Mouse (Mus musculus) ES-E14 (cell line): ENCODE measurements around the gene Sod3. TPM values are rescaled to one million over a fixed set of nuclear protein-coding genes. Genes with fewer than 3 reads are reported as not detected.

Experiments
- DNase-seq: peaks from one replicate; pipeline ENCODE4 v3.0.0-alpha.2; 2013; ENCODE audit warnings: low read depth, low spot score
- H3K27ac ChIP-seq: 2 replicates; pipeline ENCODE4 v1.5.1; 2012; ENCODE audit warnings: low read depth, mild to moderate bottlenecking, low read length, moderate library complexity, mixed read lengths; ENCODE audit not compliant: poor library complexity, insufficient read depth, severe bottlenecking
- H3K36me3 ChIP-seq: 2 replicates; pipeline ENCODE4 v1.6.1; 2012; ENCODE audit warnings: mild to moderate bottlenecking, low read length, moderate library complexity, mixed read lengths; ENCODE audit not compliant: control insufficient read depth, poor library complexity, insufficient read depth, severe bottlenecking
- H3K4me1 ChIP-seq, 2 experiments: fragments of 150-350 bp in 1 of 2; sonication (generic) in 1 of 2; 2 replicates each; pipeline ENCODE4 v1.6.1; 2012; ENCODE audit warnings: low read length in 2 of 2, mild to moderate bottlenecking in 1 of 2, mixed read lengths in 1 of 2; ENCODE audit not compliant: control insufficient read depth in 2 of 2, insufficient read depth in 2 of 2, poor library complexity in 1 of 2
- H3K4me3 ChIP-seq, 2 experiments: fragments of 150-350 bp in 1 of 2; sonication (generic) in 1 of 2; 2 replicates each; pipeline ENCODE4 v1.5.1; 2012; ENCODE audit warnings: low read length in 2 of 2, low read depth in 1 of 2, mild to moderate bottlenecking in 1 of 2, mixed read lengths in 1 of 2; ENCODE audit not compliant: insufficient read depth in 1 of 2, poor library complexity in 1 of 2, severe bottlenecking in 1 of 2
- H3K9ac ChIP-seq: 2 replicates; pipeline ENCODE4 v1.6.1; 2012; ENCODE audit warnings: low read depth, mild to moderate bottlenecking, low read length, mixed read lengths; ENCODE audit not compliant: poor library complexity, insufficient read depth, severe bottlenecking
- H3K9me3 ChIP-seq: fragments of 150-350 bp; sonication (generic); 2 replicates; pipeline ENCODE4 v1.6.1; 2012; ENCODE audit warnings: low read depth, mild to moderate bottlenecking, low read length; ENCODE audit not compliant: control insufficient read depth, insufficient read depth
- CHD2 ChIP-seq: IDR thresholded peaks from 2 replicates; pipeline ENCODE4 v1.6.1; 2014; ENCODE audit warnings: mild to moderate bottlenecking, low read depth, low read length, inconsistent platforms
- HCFC1 ChIP-seq: IDR thresholded peaks from 2 replicates; pipeline ENCODE4 v1.6.1; 2012; ENCODE audit warnings: low read length, inconsistent platforms, borderline replicate concordance; ENCODE audit not compliant: insufficient read depth
- MAFK ChIP-seq: IDR thresholded peaks from 2 replicates; pipeline ENCODE4 v1.6.1; 2014; ENCODE audit warnings: mild to moderate bottlenecking, low read depth, low read length, inconsistent platforms; ENCODE audit not compliant: insufficient read depth
- ZC3H11A ChIP-seq: IDR thresholded peaks from 2 replicates; pipeline ENCODE4 v1.6.1; 2012; ENCODE audit warnings: low read depth, mild to moderate bottlenecking, inconsistent platforms, low read length, borderline replicate concordance
- ZNF384 ChIP-seq: IDR thresholded peaks from 2 replicates; pipeline ENCODE4 v1.6.1; 2012; ENCODE audit warnings: low read depth, low read length, inconsistent platforms
- in situ Hi-C, 2 experiments: fragments of 600-800 bp; cut with MboI; formaldehyde crosslinking; loops; one replicate each; pipeline ENCODE4 v1.15.1; 2025; ENCODE audit warnings: low sequenced_read_pairs in 2 of 2, inconsistent platforms in 1 of 2; ENCODE audit not compliant: unreplicated experiment in 2 of 2
- total RNA-seq: library from RNA; depleted of rRNA; stranded (reverse); fragments of 300-350 nt; gene quantifications from 2 replicates; pipeline ENCODE4 v1.2.3, GENCODE M21; 2012

Gene Sod3
- total RNA-seq, 1 experiment = not detected

- in situ Hi-C loops = no loop called here
- no peak for DNase-seq
- H3K4me3 ChIP-seq = no peak overlapping the region
- H3K4me1 ChIP-seq = no peaks in the 10 kb centered on the region
- no peak for TF ChIP-seq ZC3H11A
- no peak for TF ChIP-seq CHD2
- TF ChIP-seq HCFC1 = no peak
- no peak for TF ChIP-seq ZNF384
- TF ChIP-seq MAFK = no peak
- no peak overlapping the region for H3K9ac ChIP-seq
- no peaks in the 10 kb centered on the region for H3K9me3 ChIP-seq
- H3K36me3 ChIP-seq = no peaks in the 10 kb centered on the region
- no peak overlapping the region for H3K27ac ChIP-seq
Measured at GRCm38 (mm10) chr5:52354441-52354840, 9.2 kb upstream of the Sod3 start.

- Histone ChIP-seq H3K27ac (no peak overlapping the region), H3K4me1 (no peaks in the 10 kb centered on the region), H3K9me3 (no peaks in the 10 kb centered on the region), H3K4me3 (no peak overlapping the region), H3K9ac (no peak overlapping the region), H3K36me3 (no peaks in the 10 kb centered on the region)
- no peak for TF ChIP-seq ZNF384
- TF ChIP-seq CHD2 = no peak
- no peak for TF ChIP-seq MAFK
- TF ChIP-seq ZC3H11A = no peak
- no peak for TF ChIP-seq HCFC1
- in situ Hi-C loops = no loop called here
- no peak for DNase-seq
Measured at GRCm38 (mm10) chr5:52355612-52356011, 8.0 kb upstream of the Sod3 start.

GRCm38 (mm10) chr5:52357175-52357754 is 6.3 kb upstream of the Sod3 start:
- no peak for TF ChIP-seq HCFC1
- TF ChIP-seq ZC3H11A = no peak
- TF ChIP-seq CHD2 = no peak
- no peak for TF ChIP-seq MAFK
- no peak for TF ChIP-seq ZNF384
- H3K9ac ChIP-seq = no peak overlapping the region
- H3K4me1 ChIP-seq = no peaks in the 10 kb centered on the region
- no peaks in the 10 kb centered on the region for H3K9me3 ChIP-seq
- H3K4me3 ChIP-seq = no peak overlapping the region
- no peak overlapping the region for H3K27ac ChIP-seq
- H3K36me3 ChIP-seq = no peaks in the 10 kb centered on the region
- DNase-seq = no peak
- in situ Hi-C loops = no loop called here

GRCm38 (mm10) chr5:52358120-52358519 is 5.5 kb upstream of the Sod3 start:
- H3K4me3 ChIP-seq = no peak overlapping the region
- H3K4me1 ChIP-seq = no peaks in the 10 kb centered on the region
- H3K36me3 ChIP-seq = no peaks in the 10 kb centered on the region
- in situ Hi-C loops = no loop called here
- TF ChIP-seq HCFC1 = no peak
- no peak for TF ChIP-seq ZC3H11A
- TF ChIP-seq CHD2 = no peak
- no peak for TF ChIP-seq ZNF384
- TF ChIP-seq MAFK = no peak
- no peak overlapping the region for H3K9ac ChIP-seq
- no peaks in the 10 kb centered on the region for H3K9me3 ChIP-seq
- no peak for DNase-seq
- no peak overlapping the region for H3K27ac ChIP-seq
